Mouse (Mus musculus): ENCODE measurements around the gene Spsb2. TPM values are rescaled to one million over a fixed set of nuclear protein-coding genes. Genes with fewer than 3 reads are reported as not detected.
"Not testable (repeated sequence)": the region's sequence is repeated elsewhere in the genome, so short reads cannot be mapped to it uniquely, and the experiment has no call there.

Gene Spsb2
- total RNA-seq, 2 experiments from 2014 or later: 17.3 to 18.9 TPM

DNA sequence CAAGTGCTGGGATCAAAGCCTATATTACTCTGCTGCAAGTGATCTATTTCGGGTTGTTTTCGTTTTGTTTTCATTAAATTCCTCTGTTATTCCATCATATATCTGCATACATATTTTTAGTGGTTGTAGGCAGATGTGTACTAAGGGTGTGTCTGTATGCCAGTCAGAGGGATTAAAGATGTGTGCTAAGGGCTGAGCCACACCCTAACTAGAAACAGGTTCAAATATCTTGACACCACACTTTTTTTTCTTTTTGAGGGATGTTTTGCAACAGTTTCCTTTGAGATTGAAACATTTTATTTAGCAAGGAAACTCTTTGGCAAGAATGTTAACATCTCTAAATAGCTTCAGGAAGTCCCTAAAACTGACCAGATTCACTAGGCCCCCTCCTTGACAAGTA lies 12.3 kb upstream of the Spsb2 start:
- no peak for DNase-seq (ENCODE audit: low spot score in 2 of 2)

- DNase-seq (ENCODE audit: low spot score in 2 of 2): not testable (repeated sequence)
These were observed 6.1 kb upstream of the Spsb2 start for GRCm38 (mm10) chr6:124802400-124802799.

DNA sequence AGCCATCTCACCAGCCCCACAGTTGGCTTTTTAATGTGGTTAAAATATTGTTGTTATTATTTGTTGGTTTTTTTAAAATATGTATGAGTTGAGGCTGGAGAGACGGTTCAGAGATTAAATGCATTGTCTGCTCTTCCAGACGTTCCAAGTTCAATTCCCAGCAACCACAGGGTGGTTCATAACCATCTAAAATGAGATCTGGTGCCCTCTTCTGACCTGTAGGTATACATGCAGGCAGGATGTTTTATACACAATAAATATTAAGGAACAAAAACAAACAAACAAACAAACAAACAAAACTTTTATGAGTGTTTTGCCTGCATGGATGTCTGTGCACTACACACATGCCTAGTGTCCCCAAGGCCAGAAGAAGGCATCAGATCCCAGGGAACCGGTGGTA lies 5.4 kb upstream of the Spsb2 start:
- no peak for DNase-seq (ENCODE audit: low spot score in 2 of 2)

DNA sequence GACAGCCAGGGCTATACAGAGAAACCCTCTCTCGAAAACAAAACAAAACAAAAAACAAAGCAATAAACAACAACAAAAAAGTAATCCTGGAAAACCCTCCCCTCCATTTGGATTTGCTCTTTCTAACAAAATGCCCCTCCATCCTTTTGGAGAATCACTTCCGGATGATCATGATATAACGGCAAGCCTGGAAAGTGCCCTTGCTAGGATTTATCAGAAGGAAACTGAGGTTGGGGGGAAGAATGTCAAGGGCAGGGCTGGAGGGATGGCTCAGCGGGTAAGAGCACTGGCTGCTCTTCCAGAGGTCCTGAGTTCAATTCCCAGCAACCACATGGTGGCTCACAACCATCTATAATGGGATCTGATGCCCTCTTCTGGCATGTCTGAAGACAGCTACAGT lies 4.8 kb upstream of the Spsb2 start:
- not testable (repeated sequence) for DNase-seq (ENCODE audit: low spot score in 2 of 2)

DNA sequence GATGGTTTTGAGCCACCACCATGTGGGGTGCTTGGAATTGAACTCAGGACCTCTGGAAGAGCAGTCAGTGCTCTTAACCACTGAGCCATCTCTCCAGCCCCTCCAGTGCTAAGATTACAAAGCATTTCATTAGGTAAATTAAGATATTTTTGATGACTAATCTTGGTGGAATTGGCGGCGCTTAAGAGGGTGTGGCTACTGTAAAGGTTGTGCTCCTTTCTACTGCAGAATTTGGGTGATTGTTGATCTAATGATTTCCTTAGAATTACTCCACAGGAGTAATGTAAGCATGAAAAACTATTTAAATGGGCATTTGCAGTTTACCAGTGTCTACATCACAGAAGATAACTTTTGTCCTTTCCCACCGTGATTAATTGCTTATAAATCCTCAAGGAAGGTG lies 4.1 kb upstream of the Spsb2 start:
- DNase-seq (ENCODE audit: low spot score in 2 of 2): no peak

DNA sequence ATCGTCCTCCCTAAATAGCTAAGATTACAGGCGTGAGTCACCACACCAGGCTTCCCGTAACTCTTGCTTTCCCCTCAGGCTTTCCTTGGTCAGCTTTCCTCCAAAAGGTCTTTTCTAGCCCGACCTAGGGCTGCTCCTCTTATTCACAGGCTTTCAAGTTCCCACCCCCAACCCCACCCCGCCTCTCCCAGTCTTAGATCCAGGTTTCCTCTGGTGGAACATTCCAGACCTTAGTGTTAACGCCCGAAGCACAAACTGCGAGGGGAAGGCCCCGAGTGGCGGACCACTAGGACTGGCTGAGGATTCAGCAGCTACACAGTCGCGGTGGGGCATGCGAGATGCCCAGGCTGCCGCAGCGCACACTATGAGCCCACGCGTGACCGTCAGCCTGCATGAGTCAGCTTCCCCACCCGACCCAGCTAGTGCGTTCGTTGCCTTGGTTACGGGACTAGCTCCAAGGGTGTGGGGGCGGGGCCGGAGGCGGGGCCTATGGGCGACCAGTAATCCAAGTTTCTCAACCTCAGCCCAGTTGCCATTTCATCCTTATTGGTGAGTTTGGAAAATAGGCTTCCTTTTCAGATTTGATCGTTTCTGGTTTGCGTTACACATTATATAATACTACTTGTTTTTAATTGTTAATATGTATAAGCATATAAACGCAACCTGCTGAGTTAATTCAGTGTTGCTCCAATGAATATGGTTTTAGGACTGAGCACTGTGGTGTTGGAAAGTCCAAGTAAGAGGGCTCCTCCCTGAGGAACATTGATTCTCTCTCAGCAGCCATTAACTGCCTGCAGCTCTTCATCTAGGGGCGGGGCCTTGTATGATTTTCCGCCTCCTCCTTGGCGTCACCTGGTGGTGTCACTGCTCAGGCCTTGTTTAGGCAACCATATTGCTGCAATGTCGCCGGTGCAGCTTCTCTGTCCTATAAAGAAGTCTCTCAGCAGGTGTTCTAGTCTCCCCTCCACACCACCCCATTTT lies 2.8 kb upstream of the Spsb2 start:
- peak; percentile 90 to 93 for DNase-seq (ENCODE audit: low spot score in 2 of 2)

- peak in 1 of 2 experiments; percentile 5 for DNase-seq (ENCODE audit: low spot score in 2 of 2)
These were observed 1.9 kb upstream of the Spsb2 start for GRCm38 (mm10) chr6:124806446-124807140.

- peak in 1 of 2 experiments; percentile 6 for DNase-seq (ENCODE audit: low spot score in 2 of 2)
These were observed 1.1 kb upstream of the Spsb2 start for GRCm38 (mm10) chr6:124807366-124807765.

DNA sequence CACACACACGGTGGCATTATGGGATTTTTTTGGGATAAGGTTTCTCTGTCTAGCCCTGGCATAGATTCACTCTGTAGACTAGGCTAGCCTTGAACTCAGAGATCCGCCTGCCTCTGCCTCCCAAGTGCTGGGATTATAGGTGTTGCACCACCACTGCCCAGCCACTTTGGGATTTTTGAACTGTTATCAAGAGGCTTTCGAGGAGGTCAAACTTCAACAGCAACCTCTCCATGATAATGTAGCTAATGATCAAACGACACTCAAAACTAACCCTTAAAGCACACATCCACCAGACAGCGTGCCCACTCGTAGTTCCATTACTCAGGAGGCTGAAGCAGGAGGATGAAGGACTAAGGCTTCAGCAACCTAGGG lies 489 bp upstream of the Spsb2 start:
- no peak for DNase-seq (ENCODE audit: low spot score in 2 of 2)

DNA sequence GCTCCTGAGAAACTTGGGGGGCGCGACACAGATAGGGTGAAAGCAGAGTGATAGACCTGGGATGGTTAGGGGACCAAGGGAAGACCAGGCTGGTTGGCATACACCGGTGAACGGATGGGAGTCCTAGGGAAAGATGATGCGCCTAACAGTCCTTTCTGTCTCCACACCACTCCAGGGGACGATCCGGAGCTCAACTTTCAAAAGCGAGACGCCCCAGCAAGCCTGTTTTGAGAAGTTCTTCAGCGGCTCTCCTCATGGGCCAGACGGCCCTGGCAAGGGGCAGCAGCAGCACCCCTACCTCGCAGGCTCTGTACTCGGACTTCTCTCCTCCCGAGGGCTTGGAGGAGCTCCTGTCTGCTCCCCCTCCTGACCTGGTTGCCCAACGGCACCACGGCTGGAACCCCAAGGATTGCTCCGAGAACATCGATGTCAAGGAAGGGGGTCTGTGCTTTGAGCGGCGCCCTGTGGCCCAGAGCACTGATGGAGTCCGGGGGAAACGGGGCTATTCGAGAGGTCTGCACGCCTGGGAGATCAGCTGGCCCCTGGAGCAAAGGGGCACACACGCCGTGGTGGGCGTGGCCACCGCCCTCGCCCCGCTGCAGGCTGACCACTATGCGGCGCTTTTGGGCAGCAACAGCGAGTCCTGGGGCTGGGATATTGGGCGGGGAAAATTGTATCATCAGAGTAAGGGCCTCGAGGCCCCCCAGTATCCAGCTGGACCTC lies 752 bp downstream of the Spsb2 start:
- peak; percentile 83 to 85 for DNase-seq (ENCODE audit: low spot score in 2 of 2)

DNA sequence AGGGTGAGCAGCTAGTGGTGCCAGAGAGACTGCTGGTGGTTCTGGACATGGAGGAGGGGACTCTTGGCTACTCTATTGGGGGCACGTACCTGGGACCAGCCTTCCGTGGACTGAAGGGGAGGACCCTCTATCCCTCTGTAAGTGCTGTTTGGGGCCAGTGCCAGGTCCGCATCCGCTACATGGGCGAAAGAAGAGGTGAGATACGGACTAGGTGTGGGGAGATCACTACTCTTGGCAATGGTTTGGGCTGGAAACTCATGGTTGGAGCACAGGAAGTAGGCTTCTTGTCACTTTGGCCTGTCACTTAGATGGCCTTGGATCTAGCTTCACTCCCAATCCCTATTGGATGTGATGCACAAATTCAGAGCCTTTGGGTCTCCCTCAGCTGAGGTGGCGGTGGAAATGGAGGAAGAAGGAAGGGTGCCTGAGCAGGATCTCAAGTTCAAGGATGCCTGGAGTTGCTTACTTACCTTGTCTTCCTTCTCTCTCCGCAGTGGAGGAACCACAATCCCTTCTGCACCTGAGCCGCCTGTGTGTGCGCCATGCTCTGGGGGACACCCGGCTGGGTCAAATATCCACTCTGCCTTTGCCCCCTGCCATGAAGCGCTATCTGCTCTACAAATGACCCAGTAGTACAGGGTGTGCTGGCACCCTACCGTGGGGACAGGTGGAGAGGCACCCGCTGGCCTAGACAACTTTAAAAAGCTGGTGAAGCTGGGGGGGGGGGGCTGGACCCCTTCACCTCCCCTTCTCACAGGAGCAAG lies 1.5 kb downstream of the Spsb2 start:
- DNase-seq (ENCODE audit: low spot score in 2 of 2): peak in 1 of 2 experiments; percentile 9

DNA sequence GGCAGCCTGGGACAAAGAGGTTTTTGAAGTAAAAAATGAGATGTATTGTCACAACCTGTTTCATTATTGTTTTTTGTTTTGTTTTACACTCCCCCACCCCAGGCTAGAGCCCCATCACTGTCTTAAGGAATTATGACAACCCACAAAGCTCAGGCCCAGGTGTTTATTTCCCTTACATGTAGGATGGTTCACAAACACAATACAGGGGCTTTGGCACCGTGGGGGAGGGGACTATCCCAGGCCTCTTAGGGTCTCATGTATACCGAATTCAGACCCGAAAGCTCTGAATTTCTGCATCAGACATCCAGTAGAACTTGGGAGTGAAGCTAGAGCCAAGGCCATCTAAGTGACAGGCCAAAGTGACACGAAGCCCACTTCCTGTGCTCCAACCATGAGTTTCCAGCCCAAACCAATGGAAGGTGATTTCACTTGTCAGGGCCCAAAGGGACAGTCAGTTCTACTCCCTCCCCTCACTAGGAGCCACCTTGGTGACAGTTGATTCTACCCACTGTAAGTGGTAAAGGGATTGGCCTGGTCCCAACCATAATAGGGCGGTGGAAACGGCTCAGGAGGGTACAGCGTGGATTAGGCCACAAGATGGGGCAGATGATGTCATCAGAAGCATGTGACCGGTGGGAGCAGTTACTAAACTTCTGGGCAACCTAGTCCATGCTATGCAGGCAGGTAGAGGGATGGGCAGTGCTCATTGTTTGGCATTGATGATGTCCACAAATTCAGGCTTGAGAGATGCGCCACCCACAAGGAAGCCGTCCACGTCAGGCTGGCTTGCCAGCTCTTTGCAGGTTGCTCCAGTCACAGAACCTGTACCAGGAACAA lies 2.3 kb downstream of the Spsb2 start:
- not testable (repeated sequence) for DNase-seq (ENCODE audit: low spot score in 2 of 2)

DNA sequence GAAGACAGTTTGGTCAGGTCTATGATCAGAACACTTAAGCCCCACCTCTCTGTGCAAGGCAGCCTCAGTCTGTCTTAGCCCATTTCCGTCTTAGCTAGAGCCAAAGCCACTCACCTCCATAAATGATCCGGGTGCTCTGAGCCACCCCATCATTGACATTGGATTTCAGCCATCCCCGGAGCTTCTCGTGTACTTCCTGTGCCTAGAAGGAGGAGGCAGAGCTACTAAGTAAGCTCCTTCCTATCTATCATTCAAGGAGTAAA lies 2.9 kb downstream of the Spsb2 start:
- no peak for DNase-seq (ENCODE audit: low spot score in 2 of 2)

GRCm38 (mm10) chr6:124811701-124812560 lies 3.5 kb downstream of the Spsb2 start:
- DNase-seq (ENCODE audit: low spot score in 2 of 2): no peak

GRCm38 (mm10) chr6:124812848-124813247 lies 4.4 kb downstream of the Spsb2 start:
- DNase-seq (ENCODE audit: low spot score in 2 of 2): no peak

- peak in 1 of 2 experiments; percentile 51 for DNase-seq (ENCODE audit: low spot score in 2 of 2)
These were observed 5.0 kb downstream of the Spsb2 start for GRCm38 (mm10) chr6:124813496-124813895.

DNA sequence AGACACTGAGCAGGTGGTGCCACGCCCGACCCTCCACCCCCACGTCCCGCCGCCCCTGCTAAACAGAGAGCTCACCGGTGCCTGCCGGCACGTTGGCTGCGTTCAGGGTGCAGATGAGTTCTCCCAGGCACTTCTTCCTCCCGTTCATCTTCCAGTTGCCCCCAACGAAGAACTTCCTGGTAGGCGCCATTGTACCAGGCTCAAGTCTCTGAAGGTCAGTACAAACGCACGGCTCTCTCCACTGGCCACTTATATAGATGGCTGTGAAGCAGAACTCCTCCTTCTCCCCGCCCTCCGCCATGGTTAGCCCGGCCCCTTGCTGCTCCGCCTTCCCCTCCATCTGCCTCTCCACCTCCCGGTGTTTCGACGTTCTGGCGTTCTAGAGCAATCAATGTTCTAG lies 5.5 kb downstream of the Spsb2 start, which contains the start of gene Tpi1:
Tpi1 (minus strand) TSS at position 364 of the 400 bp plus-strand sequence.
- DNase-seq (ENCODE audit: low spot score in 2 of 2): peak; percentile 89 to 92

GRCm38 (mm10) chr6:124814448-124814847 lies 6.0 kb downstream of the Spsb2 start:
- DNase-seq (ENCODE audit: low spot score in 2 of 2): no peak

All from adrenal gland, adult 18-20 months (tissue).